Mouse (Mus musculus) embryonic facial prominence, embryonic 11.5 days (tissue): ENCODE measurements around the gene Fam217a. TPM values are rescaled to one million over a fixed set of nuclear protein-coding genes. Genes with fewer than 3 reads are reported as not detected.
A peak's percentile ranks its signal among the peaks of the same experiment; 100 is the strongest.
"Not testable (repeated sequence)": the region's sequence is repeated elsewhere in the genome, so short reads cannot be mapped to it uniquely, and the experiment has no call there.

ENCODE experiments used
- ATAC-seq: fragments of 200-750 bp; cut with Nextera tagmentation; replicated peaks from 2 replicates; pipeline ENCODE4 v1.8.0; 2017; ENCODE audit warnings: low read depth; ENCODE audit not compliant: insufficient number of reproducible peaks, low FRiP score, low TSS enrichment
- DNase-seq: peaks from one replicate; pipeline ENCODE4 v3.0.0-alpha.2; 2015; ENCODE audit warnings: low spot score
- H3K27ac ChIP-seq: fragments of 300-500 bp; sonication (generic); replicated peaks from 2 replicates; pipeline ENCODE4 v1.5.1; 2014; ENCODE audit warnings: mild to moderate bottlenecking, low read depth, low read length, control low read depth
- H3K27me3 ChIP-seq: fragments of 300-500 bp; sonication (generic); 2 replicates; pipeline ENCODE4 v1.6.1; 2014; ENCODE audit warnings: mild to moderate bottlenecking, low read length, moderate library complexity, mixed read lengths; ENCODE audit not compliant: control insufficient read depth, insufficient read depth
- H3K36me3 ChIP-seq: fragments of 300-500 bp; sonication (generic); replicated peaks from 2 replicates; pipeline ENCODE4 v1.6.1; 2014; ENCODE audit warnings: low read depth, mild to moderate bottlenecking, low read length, moderate library complexity, mixed read lengths; ENCODE audit not compliant: control insufficient read depth, insufficient read depth
- H3K4me1 ChIP-seq: fragments of 300-500 bp; sonication (generic); 2 replicates; pipeline ENCODE4 v1.6.1; 2014; ENCODE audit warnings: low read length, mixed read lengths; ENCODE audit not compliant: control insufficient read depth, insufficient read depth
- H3K4me2 ChIP-seq: fragments of 300-500 bp; sonication (generic); 2 replicates; pipeline ENCODE4 v1.6.1; 2014; ENCODE audit warnings: low read depth, mild to moderate bottlenecking, control low read depth, low read length, moderate library complexity
- H3K4me3 ChIP-seq: fragments of 300-500 bp; sonication (generic); 2 replicates; pipeline ENCODE4 v1.5.1; 2014; ENCODE audit warnings: low read depth, low read length, control low read depth
- H3K9ac ChIP-seq: fragments of 300-500 bp; sonication (generic); replicated peaks from 2 replicates; pipeline ENCODE4 v1.6.1; 2014; ENCODE audit warnings: mild to moderate bottlenecking, control low read depth, low read length
- H3K9me3 ChIP-seq: fragments of 300-500 bp; sonication (generic); replicated peaks from 2 replicates; pipeline ENCODE4 v1.6.1; 2016; ENCODE audit warnings: mild to moderate bottlenecking, low read length, inconsistent platforms, mixed read lengths; ENCODE audit not compliant: control insufficient read depth
- WGBS: fragments of 180-500 bp; shearing (Covaris S2); extraction: QIAGEN DNeasy Blood & Tissue Kit; methylation state at CpG from one replicate; pipeline ENCODE4 v1.1.7; 2014; 5-methylcytosine and 5-hydroxymethylcytosine counted together
- polyA plus RNA-seq: library from polyadenylated mRNA; unstranded; fragments of >200 nt; fragmentation: Nextera tagmentation; extraction: Ambion mirVana; gene quantifications from 2 replicates; pipeline ENCODE4 v1.2.1, GENCODE M21; 2014

Gene Fam217a
- polyA plus RNA-seq = 0.83 and 1.6 TPM in 2 replicates

- Histone ChIP-seq H3K9ac (no peak within 1 kb of the TSS), H3K36me3 (no peaks in the 10 kb centered on the region), H3K27me3 (no peaks in the 10 kb centered on the region), H3K4me3 (no peak within 1 kb of the TSS), H3K4me1 (no peaks in the 10 kb centered on the region), H3K4me2 (no peak within 1 kb of the TSS), H3K27ac (no peak within 1 kb of the TSS), H3K9me3 (no peaks in the 10 kb centered on the region)
- no peak for DNase-seq
- WGBS = 87% methylated on average over 4 of the region's 4 CpGs
- ATAC-seq = no peak
These were observed at the start of gene Fam217a, which contains the start of gene 4933417A18Rik for GRCm38 (mm10) chr13:34924210-34924609. TSS of gene Fam217a (minus strand) at chr13:34924310. TSS of gene 4933417A18Rik (plus strand) at chr13:34924409.

- Histone ChIP-seq H3K27ac (no peak overlapping the region), H3K9ac (no peak overlapping the region), H3K27me3 (no peaks in the 10 kb centered on the region), H3K4me3 (no peak overlapping the region), H3K36me3 (peaks cover 2% of the 10 kb centered on the region; the same call in 1 of the 2 replicates), H3K9me3 (no peaks in the 10 kb centered on the region), H3K4me2 (no peak overlapping the region), H3K4me1 (no peaks in the 10 kb centered on the region)
- no peak for ATAC-seq
- DNase-seq = peak; percentile 6
- 40% methylated on average over 1 of the region's 1 CpGs for WGBS
These were observed 49.7 kb upstream of the Fam217a start for GRCm38 (mm10) chr13:34973770-34974169.

GRCm38 (mm10) chr13:34973149-34973548 is 49.0 kb upstream of the Fam217a start:
- no peak overlapping the region for H3K4me2 ChIP-seq
- H3K4me1 ChIP-seq = no peaks in the 10 kb centered on the region
- DNase-seq = peak; percentile 53
- H3K27me3 ChIP-seq = no peaks in the 10 kb centered on the region
- no peaks in the 10 kb centered on the region for H3K9me3 ChIP-seq
- H3K36me3 ChIP-seq = 0 out of 2 replicates have a peak, but pooled peaks cover 1% of the 10 kb centered on the region
- H3K9ac ChIP-seq = no peak overlapping the region
- no peak for ATAC-seq
- WGBS = 53% methylated on average over 1 of the region's 1 CpGs
- no peak overlapping the region for H3K4me3 ChIP-seq
- H3K27ac ChIP-seq = no peak overlapping the region

GRCm38 (mm10) chr13:34972456-34972855 is 48.3 kb upstream of the Fam217a start:
- not testable (repeated sequence) for ATAC-seq, H3K4me2 ChIP-seq, H3K27me3 ChIP-seq, H3K9me3 ChIP-seq, H3K4me3 ChIP-seq, H3K4me1 ChIP-seq, H3K27ac ChIP-seq, H3K9ac ChIP-seq, H3K36me3 ChIP-seq, DNase-seq

GRCm38 (mm10) chr13:34965647-34966046 is 41.5 kb upstream of the Fam217a start:
- H3K9me3 ChIP-seq, H3K36me3 ChIP-seq, H3K27ac ChIP-seq, ATAC-seq, H3K4me2 ChIP-seq, H3K27me3 ChIP-seq, H3K4me3 ChIP-seq, H3K4me1 ChIP-seq, DNase-seq, H3K9ac ChIP-seq: not testable (repeated sequence)
- 69% methylated on average over 9 of the region's 9 CpGs for WGBS

GRCm38 (mm10) chr13:34964866-34965265 is 40.8 kb upstream of the Fam217a start:
- H3K36me3 ChIP-seq = no peaks in the 10 kb centered on the region
- peak overlapping the region; percentile 74 for H3K4me2 ChIP-seq
- no peak for ATAC-seq
- 10% methylated on average over 5 of the region's 5 CpGs for WGBS
- H3K4me3 ChIP-seq = no peak overlapping the region
- peaks cover 8% of the 10 kb centered on the region for H3K27me3 ChIP-seq
- H3K27ac ChIP-seq = no peak overlapping the region
- no peak overlapping the region for H3K9ac ChIP-seq
- H3K4me1 ChIP-seq = no peaks in the 10 kb centered on the region
- no peaks in the 10 kb centered on the region for H3K9me3 ChIP-seq
- no peak for DNase-seq

GRCm38 (mm10) chr13:34964419-34964818 is 40.3 kb upstream of the Fam217a start:
- H3K27ac ChIP-seq = no peak overlapping the region
- H3K4me2 ChIP-seq = peak overlapping the region; percentile 74
- H3K4me1 ChIP-seq = no peaks in the 10 kb centered on the region
- no peak overlapping the region for H3K9ac ChIP-seq
- DNase-seq = peak; percentile 4
- no peak for ATAC-seq
- 4% methylated on average over 14 of the region's 14 CpGs for WGBS
- H3K4me3 ChIP-seq = peak overlapping the region; percentile 37
- peaks cover 8% of the 10 kb centered on the region for H3K27me3 ChIP-seq
- no peaks in the 10 kb centered on the region for H3K9me3 ChIP-seq
- no peaks in the 10 kb centered on the region for H3K36me3 ChIP-seq

- 3% methylated on average over 32 of the region's 32 CpGs for WGBS
- Histone ChIP-seq H3K9me3 (no peaks in the 10 kb centered on the region), H3K27me3 (peaks cover 8% of the 10 kb centered on the region), H3K4me1 (no peaks in the 10 kb centered on the region), H3K27ac (no peak within 1 kb of the TSS), H3K4me2 (peak within 1 kb of the TSS; percentile 74), H3K36me3 (no peaks in the 10 kb centered on the region), H3K9ac (peak within 1 kb of the TSS; percentile 43), H3K4me3 (peak within 1 kb of the TSS; percentile 37)
- DNase-seq (peak; percentile 66), ATAC-seq (peak; percentile 85)
These were observed 39.6 kb upstream of the Fam217a start, which contains the start of gene Eci3 for GRCm38 (mm10) chr13:34963511-34964397. TSS of gene Eci3 (minus strand) at chr13:34963810.
